Comparison of ENCODE assay signal across 7 mouse cellular contexts in the genomic region with DNA sequence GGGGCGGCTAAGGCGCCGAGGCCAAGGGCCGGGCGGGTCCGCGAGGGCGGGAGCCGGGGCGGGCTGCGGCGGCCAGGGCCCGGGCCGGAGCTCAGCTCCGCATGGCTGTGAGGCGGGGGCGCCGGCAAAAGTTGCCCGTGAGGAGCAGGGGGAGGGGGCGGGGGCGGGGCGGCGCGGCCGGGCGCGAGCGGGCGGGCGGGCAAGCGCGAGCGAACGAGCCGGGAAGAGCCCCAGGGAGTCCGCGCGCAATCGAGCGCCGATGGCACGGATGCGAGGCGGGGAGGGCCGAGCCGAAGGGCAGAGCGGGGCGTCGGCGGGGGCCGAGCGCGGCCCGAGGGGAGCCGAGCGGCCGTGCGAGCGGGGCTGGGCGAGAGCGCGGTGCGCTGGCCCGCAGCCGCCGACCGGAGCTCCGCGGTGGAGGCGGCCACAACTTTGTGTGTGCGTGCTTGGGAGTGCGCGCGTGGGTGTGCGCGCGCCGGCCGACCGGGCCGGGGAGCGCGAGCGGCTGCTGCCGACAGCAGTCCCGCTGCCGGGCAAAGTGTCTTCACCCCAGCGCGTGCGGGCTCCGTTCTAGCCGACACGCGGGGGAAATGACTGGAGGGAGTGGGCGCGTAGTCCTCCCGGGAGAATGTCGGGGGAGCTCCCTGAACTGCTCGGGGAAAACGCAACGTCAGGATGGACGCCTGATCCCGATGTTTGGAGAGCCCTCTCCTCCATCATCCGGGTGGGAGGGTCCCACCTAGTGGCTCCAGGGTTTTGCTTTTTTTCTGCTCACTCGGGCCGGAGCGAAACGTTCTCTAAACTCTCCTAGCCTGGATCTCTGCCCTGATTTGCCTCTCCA. TPM values are rescaled to one million over a fixed set of nuclear protein-coding genes. Genes with fewer than 3 reads are reported as not detected.
DNase-seq lines count a peak whose midpoint lies in the region; ATAC-seq lines count a peak whose summit lies in the region.

Hipk2 (minus strand) TSS at position 95 of the 841 bp plus-strand sequence.

- peak; percentile 95 for DNase-seq in adrenal gland, postnatal 14 days
- peak; percentile 91 for DNase-seq in embryo, embryonic 9.5 days (ENCODE audit: extremely low spot score)
- DNase-seq in gastrocnemius, postnatal 4 days (ENCODE audit: low spot score in 2 of 2): peak; percentile 72 to 87
- DNase-seq in left cerebral cortex, postnatal 36 days (ENCODE audit: low spot score in 2 of 2): peak; percentile 79 to 81
- DNase-seq in midbrain, embryonic 10.5 days (ENCODE audit: low spot score): peak; percentile 91
- DNase-seq in right cerebral cortex, postnatal 4 days: peak; percentile 74

- peaks cover 20% of the 10 kb centered on the region for H3K4me1 ChIP-seq in intestine, embryonic 15.5 days (replicated peaks)
- H3K4me1 ChIP-seq in midbrain, embryonic 10.5 days: peaks cover 40% of the 10 kb centered on the region

- H3K4me3 ChIP-seq in intestine, embryonic 15.5 days (replicated peaks): peak within 1 kb of the TSS; percentile 100
- peak within 1 kb of the TSS; percentile 99 for H3K4me3 ChIP-seq in midbrain, embryonic 10.5 days

- H3K27me3 ChIP-seq in intestine, embryonic 15.5 days (replicated peaks): no peaks in the 10 kb centered on the region
- H3K27me3 ChIP-seq in midbrain, embryonic 10.5 days (ENCODE audit: low read depth, poor library complexity, severe bottlenecking): peaks cover 22% of the 10 kb centered on the region

- peak within 1 kb of the TSS; percentile 73 for H3K4me2 ChIP-seq in intestine, embryonic 15.5 days (replicated peaks)

- peak within 1 kb of the TSS; percentile 100 for H3K9ac ChIP-seq in intestine, embryonic 15.5 days

- peak; percentile 95 for ATAC-seq in intestine, embryonic 15.5 days

- no peaks in the 10 kb centered on the region for H3K9me3 ChIP-seq in intestine, embryonic 15.5 days
- H3K9me3 ChIP-seq in midbrain, embryonic 10.5 days (replicated peaks): no peaks in the 10 kb centered on the region

- H3K36me3 ChIP-seq in intestine, embryonic 15.5 days: no peaks in the 10 kb centered on the region
- no peaks in the 10 kb centered on the region for H3K36me3 ChIP-seq in midbrain, embryonic 10.5 days

- intact Hi-C loops in left cerebral cortex, postnatal 36 days (cut with DNase I): loop anchor here (2.0 kb wide), 1 partner anchor 139 kb away; no protein-coding TSS in a partner anchor

- WGBS in intestine, embryonic 15.5 days: under 1% methylated on average over 87 of the region's 108 CpGs
- WGBS in midbrain, embryonic 10.5 days: under 1% methylated on average over 100 of the region's 108 CpGs

- peak within 1 kb of the TSS; percentile 96 for H3K27ac ChIP-seq in intestine, embryonic 15.5 days
- H3K27ac ChIP-seq in midbrain, embryonic 10.5 days (replicated peaks): peak within 1 kb of the TSS; percentile 99

RNA-seq across cellular contexts. Expression of gene Hipk2, which starts in this region (rescaled TPM):
- total RNA-seq in adrenal gland, postnatal 14 days (2021): 92.5 and 104 TPM in 2 replicates
- 10 to 100 TPM; 37.0 to 37.7 TPM for total RNA-seq in gastrocnemius, postnatal 4 days (2021)
- 20.2 and 23.3 TPM in 2 replicates for polyA plus RNA-seq in intestine, embryonic 15.5 days (2015; fragmentation: Nextera tagmentation; extraction: Ambion mirVana)
- total RNA-seq in left cerebral cortex, postnatal 36 days (2021): 10 to 100 TPM; 52.4 to 60.9 TPM
- 25.9 and 29.7 TPM in 2 replicates for polyA plus RNA-seq in midbrain, embryonic 10.5 days (2016; fragmentation: Nextera tagmentation; extraction: Ambion mirVana)

Comparison
In these comparisons a context has a peak if more than half of its experiments do, and no peak if none do; other contexts are left out.
1. Peak in every context shown above with its lines: DNase-seq, ATAC-seq, H3K4me3 ChIP-seq and H3K27ac ChIP-seq.